26 mouse cellular contexts compared by ENCODE assay signal in the genomic region with DNA sequence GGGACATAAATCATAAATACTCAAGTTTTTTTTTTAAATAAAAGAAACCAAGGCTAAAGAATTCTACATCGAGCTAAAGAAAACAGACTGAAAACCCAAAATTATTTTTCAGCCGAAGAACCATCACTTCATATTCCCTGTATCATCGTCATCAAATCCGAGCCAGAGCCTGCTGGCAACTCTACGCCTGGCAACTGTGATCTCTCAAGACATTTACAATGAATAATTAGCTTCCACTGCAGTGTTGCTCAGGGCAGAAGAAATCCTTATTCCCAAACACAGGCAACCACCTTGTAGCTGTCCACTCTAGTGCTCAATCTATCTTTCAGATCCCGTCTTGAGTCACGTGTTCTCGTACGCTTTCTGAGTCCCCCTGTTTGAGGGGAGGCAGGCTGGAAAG.
DNase-seq lines count a peak whose midpoint lies in the region; ATAC-seq and TF ChIP-seq lines count a peak whose summit lies in the region.
"Had no signal": no experiment of that assay in that cellular context is flagged by ENCODE, and none has a peak within 500 bp of the region (broad histone marks: within the 10 kb centered on the region; RNA-seq: fewer than 3 reads in every experiment).

No protein-coding gene starts in this region.

- TF ChIP-seq CTCF in midbrain, postnatal 0 days (IDR thresholded peaks at IDR 0.05) = no peak
- TF ChIP-seq CTCF in brain, embryonic 14.5 days (IDR thresholded peaks at IDR 0.05; ENCODE audit: borderline replicate concordance, extremely low read depth, insufficient read depth, insufficient read length) = no peak
- TF ChIP-seq CTCF in lung, postnatal 0 days (IDR thresholded peaks at IDR 0.05) = no peak

- no peak overlapping the region for H3K27ac ChIP-seq in midbrain, postnatal 0 days (ENCODE audit: low read depth, low read length)
- H3K27ac ChIP-seq in midbrain, embryonic 10.5 days (replicated peaks) = no peak overlapping the region
- H3K27ac ChIP-seq in lung, postnatal 0 days (ENCODE audit: low read length) = no peak overlapping the region
- H3K27ac ChIP-seq: hindbrain, embryonic 13.5 days; kidney, embryonic 15.5 days; left cerebral cortex, adult 2 months; limb, embryonic 13.5 days; lung, embryonic 15.5 days; midbrain, embryonic 13.5 days; neural tube, embryonic 15.5 days had no signal

- no peak for ATAC-seq in midbrain, postnatal 0 days (ENCODE audit: low FRiP score)
- no peak for ATAC-seq in lung, postnatal 0 days
- ATAC-seq: CD4-positive, CD25-positive, alpha-beta regulatory T cell, adult 4 months; inflammation-experienced regulatory T-cells, adult 6 months; midbrain, embryonic 13.5 days had no signal

- H3K36me3 ChIP-seq in midbrain, postnatal 0 days (ENCODE audit: insufficient read depth, low read length) = no peaks in the 10 kb centered on the region
- no peaks in the 10 kb centered on the region for H3K36me3 ChIP-seq in midbrain, embryonic 10.5 days
- no peaks in the 10 kb centered on the region for H3K36me3 ChIP-seq in lung, postnatal 0 days (ENCODE audit: insufficient read depth, low read length)
- H3K36me3 ChIP-seq: hindbrain, embryonic 13.5 days; kidney, embryonic 15.5 days; limb, embryonic 13.5 days; midbrain, embryonic 13.5 days; neural tube, embryonic 15.5 days had no signal

- DNase-seq in cerebellum, postnatal 14 days = peak; percentile 45 to 52
- no peak for DNase-seq in cerebellum, adult 11 months
- DNase-seq in gastrocnemius, postnatal 25 days = peak; percentile 7
- DNase-seq in gastrocnemius, postnatal 36 days = no peak
- peak; percentile 36 for DNase-seq in midbrain, postnatal 0 days (ENCODE audit: low spot score)
- DNase-seq in midbrain, embryonic 10.5 days (ENCODE audit: low spot score) = no peak
- peak; percentile 45 for DNase-seq in brain, embryonic 14.5 days (ENCODE audit: low read depth)
- DNase-seq in lung, postnatal 0 days (ENCODE audit: low spot score) = no peak
- DNase-seq: cerebellum, adult 11-12 months; heart, postnatal 14 days; kidney, adult 18-20 months; kidney, postnatal 25 days; lung, postnatal 36 days; right cerebral cortex, adult 18-20 months; spleen, adult 18-20 months had no signal

- intact Hi-C loops in gastrocnemius, postnatal 36 days (cut with DNase I) = no loop called here

- no peak overlapping the region for H3K4me2 ChIP-seq in midbrain, postnatal 0 days (ENCODE audit: low read depth, low read length, poor library complexity, severe bottlenecking)
- no peak overlapping the region for H3K4me2 ChIP-seq in lung, postnatal 0 days (replicated peaks; ENCODE audit: low read depth, low read length)
- H3K4me2 ChIP-seq: hindbrain, embryonic 13.5 days; kidney, embryonic 15.5 days; limb, embryonic 13.5 days; liver, embryonic 11.5 days; lung, embryonic 15.5 days; midbrain, embryonic 13.5 days; neural tube, embryonic 15.5 days had no signal

- no peaks in the 10 kb centered on the region for H3K27me3 ChIP-seq in midbrain, postnatal 0 days (ENCODE audit: insufficient read depth, low read length)
- H3K27me3 ChIP-seq in midbrain, embryonic 10.5 days (ENCODE audit: low read depth, poor library complexity, severe bottlenecking) = no peaks in the 10 kb centered on the region
- no peaks in the 10 kb centered on the region for H3K27me3 ChIP-seq in lung, postnatal 0 days (replicated peaks; ENCODE audit: insufficient read depth, low read length)
- H3K27me3 ChIP-seq: hindbrain, embryonic 13.5 days; kidney, embryonic 15.5 days; limb, embryonic 13.5 days; lung, embryonic 15.5 days; midbrain, embryonic 13.5 days; neural tube, embryonic 15.5 days had no signal

- no peaks in the 10 kb centered on the region for H3K9me3 ChIP-seq in midbrain, postnatal 0 days (ENCODE audit: low read length)
- no peaks in the 10 kb centered on the region for H3K9me3 ChIP-seq in midbrain, embryonic 10.5 days (replicated peaks)
- no peaks in the 10 kb centered on the region for H3K9me3 ChIP-seq in lung, postnatal 0 days (ENCODE audit: low read length)
- H3K9me3 ChIP-seq: hindbrain, embryonic 13.5 days; kidney, embryonic 15.5 days; limb, embryonic 13.5 days; lung, embryonic 15.5 days; midbrain, embryonic 13.5 days; neural tube, embryonic 15.5 days had no signal

- no peak overlapping the region for H3K4me3 ChIP-seq in midbrain, postnatal 0 days (ENCODE audit: low read depth, low read length)
- no peak overlapping the region for H3K4me3 ChIP-seq in midbrain, embryonic 10.5 days
- no peak overlapping the region for H3K4me3 ChIP-seq in lung, postnatal 0 days (ENCODE audit: low read depth, low read length)
- H3K4me3 ChIP-seq: erythroblast, embryonic 14.5 days; hindbrain, embryonic 13.5 days; kidney, embryonic 15.5 days; left cerebral cortex, adult 2 months; limb, embryonic 13.5 days; lung, embryonic 15.5 days; midbrain, embryonic 13.5 days; neural tube, embryonic 15.5 days had no signal

- H3K9ac ChIP-seq in midbrain, postnatal 0 days (replicated peaks; ENCODE audit: low read length, poor library complexity, severe bottlenecking) = no peak overlapping the region
- no peak overlapping the region for H3K9ac ChIP-seq in lung, postnatal 0 days (replicated peaks; ENCODE audit: low read depth)
- H3K9ac ChIP-seq: hindbrain, embryonic 13.5 days; kidney, embryonic 15.5 days; limb, embryonic 13.5 days; lung, embryonic 15.5 days; midbrain, embryonic 13.5 days; neural tube, embryonic 15.5 days had no signal

- no peaks in the 10 kb centered on the region for H3K4me1 ChIP-seq in midbrain, postnatal 0 days (ENCODE audit: insufficient read depth, low read length)
- H3K4me1 ChIP-seq in midbrain, embryonic 10.5 days = no peaks in the 10 kb centered on the region
- no peaks in the 10 kb centered on the region for H3K4me1 ChIP-seq in lung, postnatal 0 days (ENCODE audit: insufficient read depth, low read depth, low read length)
- H3K4me1 ChIP-seq: hindbrain, embryonic 13.5 days; kidney, embryonic 15.5 days; lung, embryonic 15.5 days; midbrain, embryonic 13.5 days; neural tube, embryonic 15.5 days had no signal

- WGBS in midbrain, postnatal 0 days = 73% methylated on average over 9 of the region's 9 CpGs
- 90% methylated on average over 9 of the region's 9 CpGs for WGBS in midbrain, embryonic 10.5 days
- 62% methylated on average over 9 of the region's 9 CpGs for WGBS in lung, postnatal 0 days

- TF ChIP-seq EP300 in lung, postnatal 0 days (IDR thresholded peaks at IDR 0.05) = no peak

- TF ChIP-seq POLR2A in brain, embryonic 14.5 days (IDR thresholded peaks at IDR 0.05; ENCODE audit: borderline replicate concordance, extremely low read depth, insufficient read depth, insufficient read length, poor library complexity, severe bottlenecking) = no peak

Comparison
In these comparisons a context has a peak if more than half of its experiments do, and no peak if none do; other contexts are left out.
1. DNase-seq: peak in cerebellum, postnatal 14 days (2 of 2), gastrocnemius, postnatal 25 days (single experiment), midbrain, postnatal 0 days (single experiment) and brain, embryonic 14.5 days (single experiment); none in cerebellum, adult 11 months (single experiment), gastrocnemius, postnatal 36 days (0 of 2), midbrain, embryonic 10.5 days (single experiment) and lung, postnatal 0 days (single experiment).